15 mouse cellular contexts compared by ENCODE assay signal in the genomic region with DNA sequence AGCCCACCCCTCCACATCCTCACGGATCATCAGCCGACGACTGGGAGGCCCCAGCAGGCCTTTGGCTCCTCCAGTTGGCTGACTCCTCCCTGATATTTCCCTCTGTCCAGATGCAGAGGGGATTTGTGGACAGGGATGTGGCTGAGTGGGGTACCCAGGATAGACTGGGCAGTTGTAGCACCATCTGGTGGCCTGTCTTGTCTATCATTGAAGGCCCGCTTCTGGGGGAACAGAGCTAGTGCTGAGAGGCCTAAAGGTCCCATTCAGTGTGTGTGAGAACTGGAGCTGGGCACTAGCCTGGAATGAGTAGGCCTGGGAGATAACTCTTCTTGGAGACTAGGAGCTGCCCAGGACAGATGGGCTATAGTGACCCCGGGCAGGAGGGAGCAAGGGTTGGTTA. TPM values are rescaled to one million over a fixed set of nuclear protein-coding genes. Genes with fewer than 3 reads are reported as not detected.
DNase-seq lines count a peak whose midpoint lies in the region; ATAC-seq and TF ChIP-seq lines count a peak whose summit lies in the region.
"Had no signal": no experiment of that assay in that cellular context is flagged by ENCODE, and none has a peak within 500 bp of the region (broad histone marks: within the 10 kb centered on the region; RNA-seq: fewer than 3 reads in every experiment).

No protein-coding gene starts in this region.

- TF ChIP-seq CTCF in forebrain, postnatal 0 days (IDR thresholded peaks at IDR 0.05; ENCODE audit: low read depth): peak; percentile 50
- TF ChIP-seq CTCF in stomach, postnatal 0 days (IDR thresholded peaks at IDR 0.05; ENCODE audit: low read depth): peak; percentile 59

- no peak for DNase-seq in forebrain, postnatal 0 days
- peak; percentile 36 for DNase-seq in kidney, postnatal 14 days
- no peak for DNase-seq in kidney, adult 18-20 months
- peak; percentile 35 for DNase-seq in lung, postnatal 10 days
- no peak for DNase-seq in lung, adult 18-20 months
- DNase-seq in stomach, postnatal 0 days (ENCODE audit: low spot score): no peak
- DNase-seq: cerebellum, adult 11-12 months; gastrocnemius, postnatal 10 days; kidney, adult 11 months; lung, adult 2 months had no signal

- H3K9ac ChIP-seq in forebrain, postnatal 0 days: no peak overlapping the region
- H3K9ac ChIP-seq in forebrain, embryonic 12.5 days: no peak overlapping the region
- no peak overlapping the region for H3K9ac ChIP-seq in stomach, postnatal 0 days (ENCODE audit: low read length)
- H3K9ac ChIP-seq: heart, embryonic 15.5 days; neural tube, embryonic 12.5 days had no signal

- TF ChIP-seq EP300 in stomach, postnatal 0 days (optimal IDR thresholded peaks at IDR 0.05): no peak

- peaks cover 18% of the 10 kb centered on the region for H3K36me3 ChIP-seq in forebrain, postnatal 0 days (ENCODE audit: insufficient read depth)
- peaks cover 24% of the 10 kb centered on the region for H3K36me3 ChIP-seq in forebrain, embryonic 12.5 days (replicated peaks)
- peaks cover 7% of the 10 kb centered on the region; the same call in 1 of the 2 replicates for H3K36me3 ChIP-seq in stomach, postnatal 0 days (ENCODE audit: control insufficient read depth, insufficient read depth, low read length)

- no peak for ATAC-seq in forebrain, postnatal 0 days
- ATAC-seq in forebrain, embryonic 12.5 days (ENCODE audit: low FRiP score): no peak
- no peak for ATAC-seq in stomach, postnatal 0 days (ENCODE audit: low FRiP score, low TSS enrichment)
- ATAC-seq: Patski had no signal

- no peak overlapping the region for H3K27ac ChIP-seq in forebrain, postnatal 0 days (ENCODE audit: low read depth, low read length)
- no peak overlapping the region for H3K27ac ChIP-seq in forebrain, embryonic 12.5 days
- no peak overlapping the region for H3K27ac ChIP-seq in stomach, postnatal 0 days (replicated peaks)
- H3K27ac ChIP-seq: heart, embryonic 15.5 days; midbrain, embryonic 10.5 days; neural tube, embryonic 12.5 days had no signal

- H3K9me3 ChIP-seq in forebrain, postnatal 0 days (ENCODE audit: low read length): no peaks in the 10 kb centered on the region
- no peaks in the 10 kb centered on the region for H3K9me3 ChIP-seq in forebrain, embryonic 12.5 days
- H3K9me3 ChIP-seq in stomach, postnatal 0 days (ENCODE audit: control insufficient read depth, low read length): no peaks in the 10 kb centered on the region
- H3K9me3 ChIP-seq: heart, embryonic 15.5 days; midbrain, embryonic 10.5 days; neural tube, embryonic 12.5 days had no signal

- H3K27me3 ChIP-seq in forebrain, postnatal 0 days (ENCODE audit: insufficient read depth, low read length): peaks cover 4% of the 10 kb centered on the region; the same call in 1 of the 2 replicates
- peaks cover 42% of the 10 kb centered on the region for H3K27me3 ChIP-seq in forebrain, embryonic 12.5 days
- no peaks in the 10 kb centered on the region for H3K27me3 ChIP-seq in stomach, postnatal 0 days (ENCODE audit: control insufficient read depth, insufficient read depth, low read length)
- H3K27me3 ChIP-seq: Patski had no signal

- H3K4me3 ChIP-seq in forebrain, postnatal 0 days (ENCODE audit: low read depth, low read length): no peak overlapping the region
- no peak overlapping the region for H3K4me3 ChIP-seq in forebrain, embryonic 12.5 days (replicated peaks)
- no peak overlapping the region for H3K4me3 ChIP-seq in stomach, postnatal 0 days (ENCODE audit: low read depth, low read length)
- H3K4me3 ChIP-seq: heart, embryonic 15.5 days; midbrain, embryonic 10.5 days; neural tube, embryonic 12.5 days had no signal

- no peak overlapping the region for H3K4me2 ChIP-seq in forebrain, postnatal 0 days (ENCODE audit: low read depth)
- no peak overlapping the region for H3K4me2 ChIP-seq in forebrain, embryonic 12.5 days
- H3K4me2 ChIP-seq in stomach, postnatal 0 days (replicated peaks; ENCODE audit: low read depth): no peak overlapping the region
- H3K4me2 ChIP-seq: heart, embryonic 15.5 days; neural tube, embryonic 12.5 days had no signal

- peaks cover 15% of the 10 kb centered on the region for H3K4me1 ChIP-seq in forebrain, postnatal 0 days (ENCODE audit: insufficient read depth)
- H3K4me1 ChIP-seq in forebrain, embryonic 12.5 days: peaks cover 20% of the 10 kb centered on the region
- peaks cover 6% of the 10 kb centered on the region for H3K4me1 ChIP-seq in stomach, postnatal 0 days (replicated peaks; ENCODE audit: control insufficient read depth, insufficient read depth)

- 60% methylated on average over 5 of the region's 5 CpGs for WGBS in forebrain, postnatal 0 days
- WGBS in forebrain, embryonic 12.5 days: 66% methylated on average over 5 of the region's 5 CpGs
- WGBS in stomach, postnatal 0 days: 52% methylated on average over 5 of the region's 5 CpGs

RNA-seq across cellular contexts. Expression of gene Spata2l, which starts 4.3 kb away (rescaled TPM):
- total RNA-seq in forebrain, postnatal 0 days (2014; rRNA removed): 10.2 and 12.2 TPM in 2 replicates
- polyA plus RNA-seq in forebrain, postnatal 0 days (2015; fragmentation: Nextera tagmentation; extraction: Ambion mirVana): 11.3 and 14.8 TPM in 2 replicates
- 1.4 and 1.6 TPM in 2 replicates for polyA plus RNA-seq in forebrain, embryonic 12.5 days (2016; fragmentation: Nextera tagmentation; extraction: Ambion mirVana)
- polyA plus RNA-seq in stomach, postnatal 0 days (2015; fragmentation: Nextera tagmentation; extraction: Ambion mirVana): 3.1 and 3.6 TPM in 2 replicates

RNA-seq across cellular contexts. Expression of gene Cdk10, which starts 7.1 kb away (rescaled TPM):
- total RNA-seq in forebrain, postnatal 0 days (2014; rRNA removed): 71.7 and 93.2 TPM in 2 replicates
- polyA plus RNA-seq in forebrain, postnatal 0 days (2015; fragmentation: Nextera tagmentation; extraction: Ambion mirVana): 48.7 and 54.3 TPM in 2 replicates
- polyA plus RNA-seq in forebrain, embryonic 12.5 days (2016; fragmentation: Nextera tagmentation; extraction: Ambion mirVana): 36.5 and 38.3 TPM in 2 replicates
- 16.1 and 16.7 TPM in 2 replicates for polyA plus RNA-seq in stomach, postnatal 0 days (2015; fragmentation: Nextera tagmentation; extraction: Ambion mirVana)

RNA-seq across cellular contexts. Expression of gene Spata33, which starts 19.1 kb away (rescaled TPM):
- total RNA-seq in forebrain, postnatal 0 days (2014; rRNA removed): 6.3 and 7.8 TPM in 2 replicates
- 7.6 and 8.2 TPM in 2 replicates for polyA plus RNA-seq in forebrain, postnatal 0 days (2015; fragmentation: Nextera tagmentation; extraction: Ambion mirVana)
- polyA plus RNA-seq in forebrain, embryonic 12.5 days (2016; fragmentation: Nextera tagmentation; extraction: Ambion mirVana): 5.7 and 6.3 TPM in 2 replicates
- polyA plus RNA-seq in stomach, postnatal 0 days (2015; fragmentation: Nextera tagmentation; extraction: Ambion mirVana): 0.91 and 0.94 TPM in 2 replicates

RNA-seq across cellular contexts. Expression of gene Chmp1a, which starts 19.2 kb away (rescaled TPM):
- total RNA-seq in forebrain, postnatal 0 days (2014; rRNA removed): 207 and 211 TPM in 2 replicates
- 247 and 251 TPM in 2 replicates for polyA plus RNA-seq in forebrain, postnatal 0 days (2015; fragmentation: Nextera tagmentation; extraction: Ambion mirVana)
- 150 and 155 TPM in 2 replicates for polyA plus RNA-seq in forebrain, embryonic 12.5 days (2016; fragmentation: Nextera tagmentation; extraction: Ambion mirVana)
- polyA plus RNA-seq in stomach, postnatal 0 days (2015; fragmentation: Nextera tagmentation; extraction: Ambion mirVana): 153 and 157 TPM in 2 replicates

RNA-seq across cellular contexts. Expression of gene Zfp276, which starts 22.3 kb away (rescaled TPM):
- total RNA-seq in forebrain, postnatal 0 days (2014; rRNA removed): 31.9 and 37.3 TPM in 2 replicates
- polyA plus RNA-seq in forebrain, postnatal 0 days (2015; fragmentation: Nextera tagmentation; extraction: Ambion mirVana): 10.1 and 14.8 TPM in 2 replicates
- 25.8 and 27.5 TPM in 2 replicates for polyA plus RNA-seq in forebrain, embryonic 12.5 days (2016; fragmentation: Nextera tagmentation; extraction: Ambion mirVana)
- 7.8 and 8.3 TPM in 2 replicates for polyA plus RNA-seq in stomach, postnatal 0 days (2015; fragmentation: Nextera tagmentation; extraction: Ambion mirVana)

Comparison
In these comparisons a context has a peak if more than half of its experiments do, and no peak if none do; other contexts are left out.
1. DNase-seq: peak in kidney, postnatal 14 days (single experiment) and lung, postnatal 10 days (single experiment); none in forebrain, postnatal 0 days (single experiment), kidney, adult 18-20 months (single experiment), lung, adult 18-20 months (0 of 2) and stomach, postnatal 0 days (single experiment).